Mouse (Mus musculus) 3134 (cell line): Measurements from ENCODE around the gene C1qc.

Source experiments
- DNase-seq: peaks from one replicate; pipeline ENCODE4 v3.0.0-alpha.2; 2011; ENCODE audit warnings: low spot score; ENCODE audit not compliant: insufficient read length; ENCODE audit errors: extremely low read depth

C1qc gene

GRCm38 (mm10) chr4:136892811-136893210 is at the start of gene C1qc:
TSS of gene C1qc (minus strand) at chr4:136893065.
- no peak for DNase-seq

- DNase-seq = no peak
Observed at GRCm38 (mm10) chr4:136937935-136938334, 45.1 kb upstream of the C1qc start.

- DNase-seq = no peak
Observed at GRCm38 (mm10) chr4:136937344-136937743, 44.5 kb upstream of the C1qc start.

- peak; percentile 75 for DNase-seq
Observed at GRCm38 (mm10) chr4:136934746-136935613, 42.1 kb upstream of the C1qc start.

- DNase-seq = no peak
Observed at GRCm38 (mm10) chr4:136930474-136930873, 37.6 kb upstream of the C1qc start.

- no peak for DNase-seq
Observed at GRCm38 (mm10) chr4:136928928-136929327, 36.1 kb upstream of the C1qc start.

- no peak for DNase-seq
Observed at GRCm38 (mm10) chr4:136925804-136926203, 32.9 kb upstream of the C1qc start.

- DNase-seq = no peak
Observed at GRCm38 (mm10) chr4:136924529-136924928, 31.7 kb upstream of the C1qc start.

GRCm38 (mm10) chr4:136919526-136919925 is 26.7 kb upstream of the C1qc start:
- DNase-seq = no peak

GRCm38 (mm10) chr4:136918834-136919233 is 26.0 kb upstream of the C1qc start:
- DNase-seq = no peak

GRCm38 (mm10) chr4:136917165-136917524 is 24.3 kb upstream of the C1qc start:
- DNase-seq = no peak

GRCm38 (mm10) chr4:136916359-136917164 is 23.7 kb upstream of the C1qc start:
- no peak for DNase-seq

GRCm38 (mm10) chr4:136912841-136913240 is 20.0 kb upstream of the C1qc start:
- DNase-seq = no peak

- no peak for DNase-seq
Observed at GRCm38 (mm10) chr4:136911804-136912203, 18.9 kb upstream of the C1qc start.

GRCm38 (mm10) chr4:136911211-136911646 is 18.4 kb upstream of the C1qc start:
- DNase-seq = no peak

GRCm38 (mm10) chr4:136907809-136908208 is 14.9 kb upstream of the C1qc start:
- no peak for DNase-seq

- no peak for DNase-seq
Observed at GRCm38 (mm10) chr4:136907033-136907432, 14.2 kb upstream of the C1qc start.

- DNase-seq = no peak
Observed at GRCm38 (mm10) chr4:136904767-136905539, 12.1 kb upstream of the C1qc start.

- DNase-seq = no peak
Observed at GRCm38 (mm10) chr4:136899154-136899553, 6.3 kb upstream of the C1qc start.

- no peak for DNase-seq
Observed at GRCm38 (mm10) chr4:136898637-136899036, 5.8 kb upstream of the C1qc start, which contains the start of gene C1qa. TSS of gene C1qa (minus strand) at chr4:136898803.

- no peak for DNase-seq
Observed at GRCm38 (mm10) chr4:136898084-136898598, 5.3 kb upstream of the C1qc start.
